Mouse (Mus musculus): ENCODE data around the gene Selplg. TPM values are rescaled to one million over a fixed set of nuclear protein-coding genes. Genes with fewer than 3 reads are reported as not detected.

The Selplg gene
- polyA plus RNA-seq, 1 experiment from 2014 or later = 375 TPM

Other genes with a start within 250 kb of the Selplg start
- gene Cmklr1, start 182.2 kb downstream of the Selplg start, polyA plus RNA-seq (2018) = 26.6 to 82.0 TPM (median 61.8 TPM) in 3 replicates
- not detected in 3 replicates for gene 1700069L16Rik, start 107.9 kb downstream of the Selplg start, polyA plus RNA-seq (2018)
- 5.1 to 5.8 TPM (median 5.5 TPM) in 3 replicates for gene Ficd, start 96.8 kb downstream of the Selplg start, polyA plus RNA-seq (2018)
- gene Sart3, start 60.1 kb downstream of the Selplg start, polyA plus RNA-seq (2018) = 19.3 to 20.3 TPM (median 20.2 TPM) in 3 replicates
- gene Iscu, start 59.9 kb downstream of the Selplg start, polyA plus RNA-seq (2018) = 106 to 116 TPM (median 106 TPM) in 3 replicates
- 0.27 to 1.2 TPM in 2 of 3 replicates, not detected in the other for gene Tmem119, start 32.1 kb downstream of the Selplg start, polyA plus RNA-seq (2018)
- gene Coro1c, start 76.1 kb upstream of the Selplg start, polyA plus RNA-seq (2018) = 171 to 329 TPM (median 266 TPM) in 3 replicates
- gene Ssh1, start 161.2 kb upstream of the Selplg start, polyA plus RNA-seq (2018) = 8.9 to 10.3 TPM (median 10.0 TPM) in 3 replicates
- gene Dao, start 171.1 kb upstream of the Selplg start, polyA plus RNA-seq (2018) = not detected in 3 replicates
- 8.4 to 11.9 TPM (median 8.4 TPM) in 3 replicates for gene Usp30, start 232.8 kb upstream of the Selplg start, polyA plus RNA-seq (2018)

Data from macrophage (primary cell).